Mouse (Mus musculus): Measurements from ENCODE around the gene Armc8. TPM values are rescaled to one million over a fixed set of nuclear protein-coding genes. Genes with fewer than 3 reads are reported as not detected.

Gene Armc8
- polyA plus RNA-seq, 1 experiment from 2014 or later = 24.2 TPM

DNA sequence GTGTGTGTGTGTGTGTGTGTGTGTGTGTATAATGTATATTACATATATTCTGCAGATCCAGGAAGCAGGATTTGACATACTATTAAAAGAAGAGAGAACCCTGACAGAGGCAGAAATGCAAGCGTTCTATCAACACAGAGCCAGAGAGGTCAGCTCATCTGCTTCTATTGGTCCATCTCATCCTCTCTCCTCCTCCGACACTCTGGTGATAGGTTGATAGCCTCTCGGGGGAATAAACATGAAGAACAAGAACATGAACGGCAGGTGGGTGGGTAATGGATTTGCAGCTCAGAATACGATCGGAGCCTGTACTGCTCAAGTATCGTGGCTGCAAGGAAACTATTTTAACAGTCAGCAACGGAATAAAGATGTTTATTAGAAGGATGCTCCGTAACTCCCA is 100.1 kb downstream of the Armc8 start:
- H3K4me2 ChIP-seq (ENCODE audit: low read depth, low read length) = no peak overlapping the region
- WGBS = 75% methylated on average over 9 of the region's 9 CpGs
- ATAC-seq (ENCODE audit: insufficient read depth, low FRiP score) = no peak
- H3K27ac ChIP-seq (ENCODE audit: low read length) = no peak overlapping the region
- no peak overlapping the region for H3K9ac ChIP-seq (ENCODE audit: low read length)
- H3K4me1 ChIP-seq (ENCODE audit: control insufficient read depth, insufficient read depth, low read length) = no peaks in the 10 kb centered on the region
- H3K9me3 ChIP-seq (replicated peaks; ENCODE audit: control insufficient read depth, low read length) = no peaks in the 10 kb centered on the region
- no peaks in the 10 kb centered on the region for H3K36me3 ChIP-seq (ENCODE audit: control insufficient read depth, insufficient read depth, low read length)
- H3K27me3 ChIP-seq (ENCODE audit: control insufficient read depth, insufficient read depth, low read length) = no peaks in the 10 kb centered on the region
- no peak overlapping the region for H3K4me3 ChIP-seq (replicated peaks; ENCODE audit: low read length)

DNA sequence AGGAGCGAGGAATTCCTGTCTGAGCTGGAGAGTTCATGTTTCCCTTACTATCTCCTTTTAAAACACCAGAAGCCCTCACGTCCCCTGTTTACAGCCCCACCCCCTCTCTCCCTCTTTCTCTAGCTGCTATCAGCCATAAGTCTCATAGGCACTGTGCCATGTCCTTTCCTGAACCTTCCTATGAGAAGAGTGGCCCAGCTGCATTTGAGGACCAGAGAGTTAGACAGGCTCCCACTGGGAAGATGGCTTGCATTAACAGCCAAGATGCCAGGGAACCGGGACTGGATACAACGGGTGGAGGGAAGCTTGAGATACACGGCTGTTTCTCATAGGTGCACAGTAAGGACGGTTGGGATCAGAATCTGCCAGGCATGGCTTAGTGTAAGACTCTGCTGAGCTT is 103.8 kb downstream of the Armc8 start:
- WGBS = 75% methylated on average over 6 of the region's 6 CpGs
- no peak for ATAC-seq (ENCODE audit: insufficient read depth, low FRiP score)
- Histone ChIP-seq H3K9ac (ENCODE audit: low read length) (no peak overlapping the region), H3K27me3 (ENCODE audit: control insufficient read depth, insufficient read depth, low read length) (no peaks in the 10 kb centered on the region), H3K4me1 (ENCODE audit: control insufficient read depth, insufficient read depth, low read length) (no peaks in the 10 kb centered on the region), H3K27ac (ENCODE audit: low read length) (no peak overlapping the region), H3K4me2 (ENCODE audit: low read depth, low read length) (no peak overlapping the region), H3K4me3 (replicated peaks; ENCODE audit: low read length) (no peak overlapping the region), H3K9me3 (replicated peaks; ENCODE audit: control insufficient read depth, low read length) (no peaks in the 10 kb centered on the region), H3K36me3 (ENCODE audit: control insufficient read depth, insufficient read depth, low read length) (no peaks in the 10 kb centered on the region)

DNA sequence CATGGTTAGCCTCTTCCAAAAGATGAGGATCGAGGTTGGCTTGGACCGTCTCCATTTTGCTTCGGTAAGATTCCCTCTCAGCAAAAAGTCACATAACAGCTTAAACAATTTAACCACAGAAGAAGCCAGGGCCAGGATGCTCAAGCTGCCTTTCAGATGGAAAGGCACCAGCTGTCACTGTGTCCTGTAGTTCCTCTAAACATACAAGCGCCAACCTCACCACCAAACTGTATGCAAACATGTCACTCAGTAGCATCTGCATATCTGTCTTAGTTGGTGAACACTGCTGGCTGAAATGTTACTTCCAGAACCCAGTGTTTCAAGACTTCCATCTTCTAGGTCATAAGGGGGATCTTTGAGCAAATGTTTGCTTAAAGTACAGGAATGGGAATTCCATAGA is 109.0 kb downstream of the Armc8 start:
- no peaks in the 10 kb centered on the region for H3K4me1 ChIP-seq (ENCODE audit: control insufficient read depth, insufficient read depth, low read length)
- no peak overlapping the region for H3K9ac ChIP-seq (ENCODE audit: low read length)
- no peak overlapping the region for H3K4me3 ChIP-seq (replicated peaks; ENCODE audit: low read length)
- H3K27me3 ChIP-seq (ENCODE audit: control insufficient read depth, insufficient read depth, low read length) = no peaks in the 10 kb centered on the region
- no peaks in the 10 kb centered on the region for H3K9me3 ChIP-seq (replicated peaks; ENCODE audit: control insufficient read depth, low read length)
- no peak overlapping the region for H3K27ac ChIP-seq (ENCODE audit: low read length)
- H3K36me3 ChIP-seq (ENCODE audit: control insufficient read depth, insufficient read depth, low read length) = no peaks in the 10 kb centered on the region
- WGBS = 68% methylated on average over 4 of the region's 4 CpGs
- no peak for ATAC-seq (ENCODE audit: insufficient read depth, low FRiP score)
- H3K4me2 ChIP-seq (ENCODE audit: low read depth, low read length) = no peak overlapping the region

DNA sequence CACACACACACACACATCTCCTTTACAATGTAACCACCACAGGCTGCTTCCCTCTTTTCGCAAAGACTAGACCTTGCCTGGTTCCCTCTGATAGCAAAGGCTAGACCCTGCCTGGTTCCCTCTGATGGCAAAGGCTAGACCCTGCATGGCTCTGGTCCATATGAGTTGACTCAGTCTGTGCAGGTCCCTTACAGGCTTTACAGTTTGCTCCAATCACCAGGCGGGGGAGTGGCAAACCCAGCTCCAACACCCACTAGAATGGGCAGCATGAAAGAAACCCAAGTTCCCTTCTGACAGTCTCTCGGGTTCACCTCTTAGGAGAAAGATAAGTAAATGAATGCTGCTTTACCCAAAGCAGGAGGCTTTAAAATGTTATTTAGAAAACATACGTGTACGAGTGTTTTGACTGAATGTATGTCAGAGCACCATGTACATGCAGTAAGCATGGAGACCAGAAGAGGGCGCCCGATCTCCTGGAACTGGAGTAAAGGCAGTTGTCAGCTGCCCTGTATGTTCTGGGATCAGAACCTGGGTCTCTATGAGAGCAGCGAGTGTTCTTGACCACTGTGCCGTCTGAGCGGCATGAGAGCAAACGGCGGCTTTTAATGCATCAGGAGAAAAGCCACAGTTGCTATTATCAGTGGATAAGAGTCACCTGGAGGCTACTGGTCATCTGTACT is 110.0 kb downstream of the Armc8 start:
- H3K4me1 ChIP-seq (ENCODE audit: control insufficient read depth, insufficient read depth, low read length) = no peaks in the 10 kb centered on the region
- no peaks in the 10 kb centered on the region for H3K27me3 ChIP-seq (ENCODE audit: control insufficient read depth, insufficient read depth, low read length)
- H3K4me2 ChIP-seq (ENCODE audit: low read depth, low read length) = no peak overlapping the region
- no peak overlapping the region for H3K9ac ChIP-seq (ENCODE audit: low read length)
- H3K27ac ChIP-seq (ENCODE audit: low read length) = no peak overlapping the region
- H3K4me3 ChIP-seq (replicated peaks; ENCODE audit: low read length) = no peak overlapping the region
- no peak for ATAC-seq (ENCODE audit: insufficient read depth, low FRiP score)
- WGBS = 44% methylated on average over 12 of the region's 12 CpGs
- H3K9me3 ChIP-seq (replicated peaks; ENCODE audit: control insufficient read depth, low read length) = no peaks in the 10 kb centered on the region
- no peaks in the 10 kb centered on the region for H3K36me3 ChIP-seq (ENCODE audit: control insufficient read depth, insufficient read depth, low read length)

DNA sequence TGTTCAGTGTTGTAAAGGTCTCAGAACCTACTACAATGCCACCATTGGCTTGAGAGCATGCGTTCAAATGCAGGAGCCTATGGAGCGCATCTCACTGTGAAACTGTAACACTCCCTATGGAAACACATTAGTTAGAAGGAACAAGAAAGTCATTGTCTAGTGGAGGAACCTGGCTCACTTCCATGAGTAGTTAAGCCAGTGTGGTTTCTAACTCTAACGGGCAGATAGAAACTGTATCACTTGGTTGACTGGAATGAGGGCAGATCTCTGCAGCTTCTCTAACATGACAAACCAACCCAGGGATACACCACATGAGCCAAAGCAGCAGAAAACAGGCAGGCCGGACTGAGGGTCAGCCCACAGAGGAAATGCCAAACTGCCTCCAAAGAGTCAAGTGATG is 114.5 kb downstream of the Armc8 start:
- no peaks in the 10 kb centered on the region for H3K36me3 ChIP-seq (ENCODE audit: control insufficient read depth, insufficient read depth, low read length)
- 82% methylated on average over 4 of the region's 4 CpGs for WGBS
- no peak overlapping the region for H3K9ac ChIP-seq (ENCODE audit: low read length)
- no peaks in the 10 kb centered on the region for H3K9me3 ChIP-seq (replicated peaks; ENCODE audit: control insufficient read depth, low read length)
- H3K27me3 ChIP-seq (ENCODE audit: control insufficient read depth, insufficient read depth, low read length) = no peaks in the 10 kb centered on the region; the same call in 1 of the 2 replicates
- H3K4me1 ChIP-seq (ENCODE audit: control insufficient read depth, insufficient read depth, low read length) = no peaks in the 10 kb centered on the region
- no peak overlapping the region for H3K4me2 ChIP-seq (ENCODE audit: low read depth, low read length)
- H3K4me3 ChIP-seq (replicated peaks; ENCODE audit: low read length) = no peak overlapping the region
- ATAC-seq (ENCODE audit: insufficient read depth, low FRiP score) = no peak
- H3K27ac ChIP-seq (ENCODE audit: low read length) = no peak overlapping the region

GRCm38 (mm10) chr9:99451161-99451560 is 117.5 kb downstream of the Armc8 start, which contains the start of gene Nme9:
Gene Nme9, plus strand, starts transcription at chr9:99451475.
- Histone ChIP-seq H3K27me3 (ENCODE audit: control insufficient read depth, insufficient read depth, low read length) (no peaks in the 10 kb centered on the region; the same call in 1 of the 2 replicates), H3K4me1 (ENCODE audit: control insufficient read depth, insufficient read depth, low read length) (peaks cover 4% of the 10 kb centered on the region; the same call in 1 of the 2 replicates), H3K9me3 (replicated peaks; ENCODE audit: control insufficient read depth, low read length) (no peaks in the 10 kb centered on the region), H3K4me3 (replicated peaks; ENCODE audit: low read length) (no peak within 1 kb of the TSS), H3K27ac (ENCODE audit: low read length) (no peak within 1 kb of the TSS), H3K9ac (ENCODE audit: low read length) (peak within 1 kb of the TSS; percentile 4; the same call in 1 of the 2 replicates), H3K4me2 (ENCODE audit: low read depth, low read length) (peak within 1 kb of the TSS; percentile 28), H3K36me3 (ENCODE audit: control insufficient read depth, insufficient read depth, low read length) (no peaks in the 10 kb centered on the region)
- ATAC-seq (ENCODE audit: insufficient read depth, low FRiP score) = no peak; the same call in 1 of the 2 replicates
- WGBS = 7% methylated on average over 14 of the region's 14 CpGs

- no peaks in the 10 kb centered on the region for H3K36me3 ChIP-seq (ENCODE audit: control insufficient read depth, insufficient read depth, low read length)
- no peak overlapping the region for H3K4me3 ChIP-seq (replicated peaks; ENCODE audit: low read length)
- H3K27ac ChIP-seq (ENCODE audit: low read length) = no peak overlapping the region
- H3K9ac ChIP-seq (ENCODE audit: low read length) = no peak overlapping the region
- no peak for ATAC-seq (ENCODE audit: insufficient read depth, low FRiP score)
- no peaks in the 10 kb centered on the region; the same call in 1 of the 2 replicates for H3K27me3 ChIP-seq (ENCODE audit: control insufficient read depth, insufficient read depth, low read length)
- H3K4me2 ChIP-seq (ENCODE audit: low read depth, low read length) = no peak overlapping the region
- 43% methylated on average over 9 of the region's 9 CpGs for WGBS
- H3K9me3 ChIP-seq (replicated peaks; ENCODE audit: control insufficient read depth, low read length) = no peaks in the 10 kb centered on the region
- peaks cover 4% of the 10 kb centered on the region; the same call in 1 of the 2 replicates for H3K4me1 ChIP-seq (ENCODE audit: control insufficient read depth, insufficient read depth, low read length)
Observed at GRCm38 (mm10) chr9:99449886-99450647, 118.6 kb downstream of the Armc8 start.

DNA sequence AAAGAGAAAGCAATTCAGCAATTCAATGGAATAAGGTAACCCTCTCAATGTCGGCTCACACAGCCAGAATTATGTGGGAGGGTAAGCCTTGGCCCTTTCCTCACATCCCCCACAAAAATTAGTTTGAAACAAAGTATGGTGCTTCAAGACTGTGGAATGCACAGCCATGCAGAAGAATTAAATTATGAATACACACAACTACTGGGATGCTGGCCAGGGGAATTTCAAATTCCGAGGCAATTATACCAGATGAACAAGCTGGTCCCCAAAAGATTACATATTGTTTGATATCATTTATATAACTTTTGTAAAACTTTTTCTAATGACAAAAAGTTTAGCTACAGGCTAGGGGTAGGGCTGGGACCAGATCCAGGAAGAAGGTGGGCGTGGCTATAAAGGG is 121.4 kb downstream of the Armc8 start:
- peaks cover 4% of the 10 kb centered on the region; the same call in 1 of the 2 replicates for H3K4me1 ChIP-seq (ENCODE audit: control insufficient read depth, insufficient read depth, low read length)
- H3K9me3 ChIP-seq (replicated peaks; ENCODE audit: control insufficient read depth, low read length) = no peaks in the 10 kb centered on the region
- no peaks in the 10 kb centered on the region for H3K36me3 ChIP-seq (ENCODE audit: control insufficient read depth, insufficient read depth, low read length)
- ATAC-seq (ENCODE audit: insufficient read depth, low FRiP score) = no peak
- no peak overlapping the region for H3K4me2 ChIP-seq (ENCODE audit: low read depth, low read length)
- no peak overlapping the region for H3K9ac ChIP-seq (ENCODE audit: low read length)
- no peak overlapping the region for H3K27ac ChIP-seq (ENCODE audit: low read length)
- WGBS = 54% methylated on average over 3 of the region's 3 CpGs
- no peaks in the 10 kb centered on the region; the same call in 1 of the 2 replicates for H3K27me3 ChIP-seq (ENCODE audit: control insufficient read depth, insufficient read depth, low read length)
- H3K4me3 ChIP-seq (replicated peaks; ENCODE audit: low read length) = no peak overlapping the region

- Histone ChIP-seq H3K9ac (ENCODE audit: low read length) (no peak overlapping the region), H3K4me3 (replicated peaks; ENCODE audit: low read length) (no peak overlapping the region), H3K27me3 (ENCODE audit: control insufficient read depth, insufficient read depth, low read length) (no peaks in the 10 kb centered on the region), H3K4me2 (ENCODE audit: low read depth, low read length) (no peak overlapping the region), H3K4me1 (ENCODE audit: control insufficient read depth, insufficient read depth, low read length) (peaks cover 4% of the 10 kb centered on the region; the same call in 1 of the 2 replicates), H3K36me3 (ENCODE audit: control insufficient read depth, insufficient read depth, low read length) (no peaks in the 10 kb centered on the region), H3K9me3 (replicated peaks; ENCODE audit: control insufficient read depth, low read length) (no peaks in the 10 kb centered on the region), H3K27ac (ENCODE audit: low read length) (no peak overlapping the region)
- ATAC-seq (ENCODE audit: insufficient read depth, low FRiP score) = no peak
Observed at GRCm38 (mm10) chr9:99446259-99446658, 122.4 kb downstream of the Armc8 start.

All from stomach, embryonic 16.5 days (tissue).